Mouse (Mus musculus) kidney, adult 2 months (tissue): Measurements from ENCODE around the gene Asgr1. TPM values are rescaled to one million over a fixed set of nuclear protein-coding genes. Genes with fewer than 3 reads are reported as not detected.
"Not testable (repeated sequence)": the region's sequence is repeated elsewhere in the genome, so short reads cannot be mapped to it uniquely, and the experiment has no call there.

Experiments used
- DNase-seq: peaks from one replicate; pipeline ENCODE4 v3.0.0; 2021
- H3K27ac ChIP-seq: fragments of 200-500 bp; 2 replicates; pipeline ENCODE4 v1.5.1; 2012; ENCODE audit warnings: low read depth, low read length, control low read depth, inconsistent platforms; ENCODE audit not compliant: insufficient read depth
- H3K27me3 ChIP-seq: fragments of 200-500 bp; replicated peaks from 2 replicates; pipeline ENCODE4 v1.6.1; 2012; ENCODE audit warnings: mild to moderate bottlenecking, moderate library complexity, low read length, inconsistent platforms; ENCODE audit not compliant: control insufficient read depth, insufficient read depth
- H3K36me3 ChIP-seq: fragments of 200-500 bp; 2 replicates; pipeline ENCODE4 v1.6.1; 2012; ENCODE audit warnings: mild to moderate bottlenecking, moderate library complexity, low read length, inconsistent platforms; ENCODE audit not compliant: control insufficient read depth, insufficient read depth
- H3K4me1 ChIP-seq: fragments of 200-500 bp; 2 replicates; pipeline ENCODE4 v1.6.1; 2011; ENCODE audit warnings: low read length; ENCODE audit not compliant: control insufficient read depth, insufficient read depth
- H3K4me3 ChIP-seq: fragments of 200-500 bp; 2 replicates; pipeline ENCODE4 v1.5.1; 2011; ENCODE audit warnings: mild to moderate bottlenecking, low read depth, low read length, control low read depth; ENCODE audit not compliant: insufficient read depth
- CTCF ChIP-seq: fragments of 200-500 bp; conservative IDR thresholded peaks from 2 replicates; pipeline ENCODE4 v1.5.1; 2011; ENCODE audit warnings: low read depth, mild to moderate bottlenecking, control low read depth, low read length, moderate library complexity, mixed read lengths; ENCODE audit not compliant: insufficient read depth, insufficient read length
- POLR2A ChIP-seq: fragments of 200-500 bp; IDR thresholded peaks from one replicate; pipeline ENCODE4 v1.6.1; 2011; ENCODE audit warnings: low read depth, low read length, control low read depth
- WGBS: fragments of 180-500 bp; shearing (Covaris S2); methylation state at CpG from one replicate; pipeline ENCODE4 v1.1.7; 2018; 5-methylcytosine and 5-hydroxymethylcytosine counted together
- polyA plus RNA-seq: library from polyadenylated mRNA; depleted of rRNA; stranded (reverse); fragments of >200 nt; gene quantifications from 2 replicates; pipeline ENCODE4 v1.2.3, GENCODE M21; 2012

Asgr1 gene
- polyA plus RNA-seq, 1 experiment, result 0.25 TPM

- peaks cover 11% of the 10 kb centered on the region; the same call in 1 of the 2 replicates for H3K4me1 ChIP-seq
- peak within 1 kb of the TSS; percentile 65 for H3K27ac ChIP-seq
- H3K4me3 ChIP-seq, result peak within 1 kb of the TSS; percentile 73
- no peaks in the 10 kb centered on the region for H3K27me3 ChIP-seq
- peak; percentile 96 for DNase-seq
- WGBS, result under 1% methylated on average over 35 of the region's 35 CpGs
- TF ChIP-seq POLR2A (peak; percentile 75), CTCF (peak; percentile 42)
- H3K36me3 ChIP-seq, result no peaks in the 10 kb centered on the region; the same call in none of the 2 replicates
These were observed 38.9 kb upstream of the Asgr1 start, which contains the start of gene Acadvl for GRCm38 (mm10) chr11:70014880-70015558. Acadvl (minus strand) TSS chr11:70015411.

- Histone ChIP-seq H3K27ac (no peak overlapping the region), H3K36me3 (no peaks in the 10 kb centered on the region; the same call in 1 of the 2 replicates), H3K27me3 (no peaks in the 10 kb centered on the region), H3K4me1 (peaks cover 15% of the 10 kb centered on the region; the same call in 1 of the 2 replicates), H3K4me3 (no peak overlapping the region)
- DNase-seq, result no peak
- no peak for TF ChIP-seq CTCF
- TF ChIP-seq POLR2A, result no peak
- 67% methylated on average over 6 of the region's 6 CpGs for WGBS
These were observed 38.2 kb upstream of the Asgr1 start for GRCm38 (mm10) chr11:70015677-70016076.

GRCm38 (mm10) chr11:70016177-70016576, 37.7 kb upstream of the Asgr1 start:
- not testable (repeated sequence) for H3K36me3 ChIP-seq, H3K4me3 ChIP-seq, H3K27ac ChIP-seq, H3K27me3 ChIP-seq, DNase-seq
- peaks cover 15% of the 10 kb centered on the region; the same call in 1 of the 2 replicates for H3K4me1 ChIP-seq
- 77% methylated on average over 2 of the region's 2 CpGs for WGBS

- no peak within 1 kb of the TSS for H3K27ac ChIP-seq
- no peak within 1 kb of the TSS for H3K4me3 ChIP-seq
- 78% methylated on average over 3 of the region's 3 CpGs for WGBS
- no peaks in the 10 kb centered on the region for H3K27me3 ChIP-seq
- H3K36me3 ChIP-seq, result no peaks in the 10 kb centered on the region; the same call in 1 of the 2 replicates
- TF ChIP-seq POLR2A (no peak), CTCF (no peak)
- peaks cover 15% of the 10 kb centered on the region; the same call in 1 of the 2 replicates for H3K4me1 ChIP-seq
- no peak for DNase-seq
These were observed 37.2 kb upstream of the Asgr1 start, which contains the start of gene Dlg4 for GRCm38 (mm10) chr11:70016669-70017068. Dlg4 (plus strand) TSS chr11:70016942.

GRCm38 (mm10) chr11:70017199-70017767, 36.6 kb upstream of the Asgr1 start:
- Histone ChIP-seq H3K4me3 (no peak overlapping the region), H3K27me3 (no peaks in the 10 kb centered on the region), H3K27ac (no peak overlapping the region), H3K4me1 (peaks cover 15% of the 10 kb centered on the region; the same call in 1 of the 2 replicates), H3K36me3 (no peaks in the 10 kb centered on the region; the same call in 1 of the 2 replicates)
- DNase-seq, result no peak
- WGBS, result 51% methylated on average over 7 of the region's 7 CpGs
- no peak for TF ChIP-seq CTCF
- no peak for TF ChIP-seq POLR2A

- Histone ChIP-seq H3K4me3 (peak overlapping the region; percentile 48), H3K27me3 (no peaks in the 10 kb centered on the region), H3K27ac (no peak overlapping the region), H3K36me3 (no peaks in the 10 kb centered on the region; the same call in 1 of the 2 replicates), H3K4me1 (peaks cover 15% of the 10 kb centered on the region; the same call in 1 of the 2 replicates)
- WGBS, result 4% methylated on average over 25 of the region's 25 CpGs
- peak; percentile 33 for DNase-seq
- TF ChIP-seq POLR2A (no peak), CTCF (no peak)
These were observed 35.5 kb upstream of the Asgr1 start for GRCm38 (mm10) chr11:70018131-70018990.
